Mouse (Mus musculus): Measurements from ENCODE around the gene Olfr582.

The Olfr582 gene

DNA sequence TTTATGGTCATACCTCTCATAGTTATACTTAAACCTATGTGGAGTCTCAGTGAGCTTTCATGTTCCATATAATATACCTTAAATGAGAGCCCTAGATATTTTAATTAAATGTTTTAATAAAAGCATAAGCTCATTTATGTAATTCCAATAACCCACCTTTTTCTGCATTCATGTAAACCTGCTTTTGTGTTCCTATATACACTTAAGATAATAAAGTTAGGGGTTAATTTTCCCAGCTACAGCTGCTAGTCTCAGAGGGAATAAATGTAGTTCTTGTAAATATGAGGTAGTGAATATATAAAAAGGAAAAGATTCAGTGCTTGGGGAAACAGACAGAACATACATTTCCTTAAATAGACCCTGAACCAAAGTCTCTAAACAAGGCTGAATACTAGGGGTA, at the start of gene Olfr582:
Gene Olfr582 (plus strand): TSS at position 301 of the 400 bp plus-strand sequence.
- DNase-seq (ENCODE audit: low spot score in 2 of 2), result no peak

DNA sequence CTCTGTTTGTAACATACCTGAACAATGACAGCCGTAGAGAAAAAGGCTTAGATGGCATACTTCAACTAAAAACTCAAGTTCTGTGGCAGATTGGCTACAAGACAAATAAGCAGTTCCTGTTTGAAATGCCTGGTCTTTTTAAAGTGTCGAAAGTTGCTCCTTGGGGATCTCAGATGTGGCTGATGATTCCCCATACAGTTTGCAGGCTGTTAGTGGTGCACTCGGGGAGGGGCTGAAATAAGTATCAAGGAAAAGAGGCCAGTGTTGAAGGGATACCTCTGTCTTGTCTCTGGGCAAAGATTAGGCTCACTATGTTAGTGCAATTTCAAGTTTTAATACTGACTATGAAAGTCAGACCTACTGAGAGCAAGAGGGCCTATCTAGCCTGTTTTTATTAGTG, 48.6 kb upstream of the Olfr582 start, which contains the start of gene Olfr578:
Gene Olfr578 (minus strand): TSS at position 101 of the 400 bp plus-strand sequence.
- no peak for DNase-seq (ENCODE audit: low spot score in 2 of 2)

DNA sequence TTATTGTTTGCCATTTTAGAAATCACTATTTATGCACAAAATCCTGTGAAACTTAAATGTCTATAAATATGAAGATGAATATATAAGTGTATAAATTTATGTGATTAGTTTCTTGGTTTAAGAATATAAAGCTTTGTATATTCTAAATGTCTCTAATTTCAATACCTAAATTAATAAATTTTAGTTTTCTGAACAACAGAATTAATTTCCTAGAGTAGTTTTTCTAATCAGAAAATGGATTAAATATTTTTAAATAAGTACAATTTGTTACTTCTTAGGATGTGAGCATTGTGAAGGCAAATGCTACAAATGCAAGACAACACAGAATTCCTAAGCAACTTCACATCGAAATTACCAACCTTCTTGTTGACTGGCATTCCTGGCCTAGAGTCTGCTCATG, 13.2 kb downstream of the Olfr582 start, which contains the start of gene Olfr583:
Gene Olfr583 (plus strand): TSS at position 301 of the 400 bp plus-strand sequence.
- DNase-seq (ENCODE audit: low spot score in 2 of 2), result no peak

DNA sequence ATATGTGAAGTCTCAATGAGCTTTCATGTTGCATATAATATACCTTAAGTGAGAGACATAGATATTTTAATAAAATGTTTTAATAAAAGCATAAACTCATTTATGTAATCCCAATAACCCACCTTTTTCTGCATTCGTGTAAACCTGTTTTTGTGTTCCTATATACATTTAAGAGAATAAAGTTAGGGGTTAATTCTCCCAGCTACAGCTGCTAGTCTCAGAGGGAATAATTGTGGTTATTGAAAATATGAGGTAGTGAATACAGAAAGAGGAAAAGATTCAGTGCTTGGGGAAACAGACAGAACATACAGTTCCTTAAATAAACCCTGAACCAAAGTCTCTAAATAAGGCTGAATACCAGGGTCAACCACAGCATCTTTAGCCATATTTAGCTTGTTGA, 43.8 kb downstream of the Olfr582 start, which contains the start of gene Olfr584:
Gene Olfr584 (plus strand): TSS at position 301 of the 400 bp plus-strand sequence.
- no peak for DNase-seq (ENCODE audit: low spot score in 2 of 2)
